Mouse (Mus musculus) left cerebral cortex, adult 18-20 months (tissue): ENCODE measurements around the gene Rsph3b. TPM values are rescaled to one million over a fixed set of nuclear protein-coding genes. Genes with fewer than 3 reads are reported as not detected.
"Not testable (repeated sequence)": the region's sequence is repeated elsewhere in the genome, so short reads cannot be mapped to it uniquely, and the experiment has no call there.

Source experiments
- DNase-seq, 2 experiments: peaks; one replicate each; pipeline ENCODE4 v3.0.0; 2021 to 2022; ENCODE audit warnings: low spot score in 2 of 2, mixed read lengths in 1 of 2
- total RNA-seq, 2 experiments: library from RNA; stranded (reverse); gene quantifications; 2 replicates each; pipeline ENCODE4 v1.2.3; 2021

Rsph3b gene
- total RNA-seq, 2 experiments from 2014 or later: 30.1 to 31.0 TPM

DNA sequence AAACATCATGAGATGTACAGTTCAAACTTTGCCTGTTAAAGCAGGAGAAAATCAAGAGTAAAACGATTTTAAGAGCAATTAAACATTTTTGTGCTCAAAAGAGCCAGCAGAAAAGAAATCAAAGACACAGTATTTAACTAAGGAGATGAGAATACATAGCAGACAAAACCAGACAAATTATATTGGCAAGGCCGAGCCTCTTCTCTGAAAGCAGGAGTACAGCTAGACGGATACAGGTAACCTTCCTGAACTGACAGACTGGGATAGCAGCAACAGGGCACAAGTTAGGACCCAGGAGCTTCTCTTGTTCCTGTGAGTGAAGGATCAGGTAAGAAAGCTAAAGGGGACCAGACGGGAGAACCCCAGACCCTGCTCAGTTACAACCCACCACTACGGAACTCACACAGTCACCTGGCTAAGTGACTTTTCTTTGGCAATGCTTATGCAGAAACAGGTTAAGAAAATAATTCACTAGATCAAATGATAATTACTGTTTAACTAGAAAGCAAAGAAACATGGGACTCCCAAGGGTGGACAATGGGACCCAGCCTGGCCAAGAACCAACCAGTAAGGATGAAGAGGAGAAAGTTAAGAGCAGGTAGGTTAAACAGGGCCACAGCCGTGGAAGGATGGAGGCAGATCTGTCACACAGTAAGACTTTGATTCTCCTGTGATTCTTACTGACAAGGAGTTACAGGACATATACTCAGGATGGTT is 11.2 kb upstream of the Rsph3b start:
- DNase-seq: not testable (repeated sequence)

DNA sequence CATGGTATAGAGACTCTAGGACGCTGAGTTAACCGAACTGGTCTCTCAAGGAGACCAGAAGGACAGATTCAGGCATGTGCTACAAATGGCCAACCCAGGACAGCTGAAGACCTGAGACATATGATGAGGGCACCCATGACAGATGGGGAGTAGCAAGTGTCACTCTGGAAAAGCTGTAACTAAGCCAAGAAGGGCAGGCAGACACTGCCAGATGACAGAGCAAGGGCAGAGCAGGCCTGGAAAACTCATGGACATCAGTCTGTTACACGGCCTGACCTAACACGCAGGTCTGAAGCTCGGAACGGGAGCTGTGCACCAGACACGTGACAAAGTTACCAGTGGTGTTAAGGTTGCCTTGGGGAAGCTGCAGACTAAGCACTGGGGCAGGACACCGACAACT is 10.4 kb upstream of the Rsph3b start:
- not testable (repeated sequence) for DNase-seq

DNA sequence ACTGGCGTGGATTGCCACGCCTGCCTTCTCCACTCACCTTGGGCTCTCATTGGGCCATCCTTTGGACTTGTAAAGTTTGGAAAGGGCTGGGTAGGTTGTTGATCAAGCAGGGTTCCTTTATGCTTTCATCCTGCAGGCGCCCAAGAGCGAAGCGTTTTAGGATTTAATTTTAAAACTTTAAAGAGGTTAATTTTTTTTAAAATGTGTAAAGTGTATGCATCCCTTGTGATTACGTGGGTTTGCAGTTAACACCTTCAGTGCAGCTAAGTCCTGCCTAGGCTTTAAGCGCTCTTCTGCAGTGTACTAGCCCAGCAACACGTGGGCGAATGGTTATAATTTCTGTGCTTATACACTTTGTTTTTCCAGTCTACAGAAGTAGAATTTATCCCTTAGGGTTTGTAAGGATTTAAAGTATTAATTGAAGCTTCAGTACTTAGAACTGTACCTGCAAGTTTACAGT is 317 bp upstream of the Rsph3b start:
- DNase-seq: not testable (repeated sequence)

DNA sequence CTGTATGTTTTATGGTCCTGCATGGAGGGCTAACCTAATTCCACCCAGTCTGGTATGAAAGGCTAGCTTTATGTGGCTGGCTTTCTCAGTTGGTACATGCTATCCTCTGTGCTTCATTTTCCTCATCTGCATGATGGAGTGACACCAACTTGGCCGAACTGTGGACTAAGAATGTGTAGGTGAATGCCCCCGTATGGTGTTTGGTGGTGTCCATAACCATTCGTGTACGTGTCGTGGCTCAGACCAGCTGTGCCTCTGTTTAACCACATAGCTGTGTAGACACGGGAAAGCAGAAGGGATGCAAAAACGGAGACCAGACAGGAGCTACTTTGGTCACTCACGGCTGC is 872 bp downstream of the Rsph3b start:
- DNase-seq: not testable (repeated sequence)

DNA sequence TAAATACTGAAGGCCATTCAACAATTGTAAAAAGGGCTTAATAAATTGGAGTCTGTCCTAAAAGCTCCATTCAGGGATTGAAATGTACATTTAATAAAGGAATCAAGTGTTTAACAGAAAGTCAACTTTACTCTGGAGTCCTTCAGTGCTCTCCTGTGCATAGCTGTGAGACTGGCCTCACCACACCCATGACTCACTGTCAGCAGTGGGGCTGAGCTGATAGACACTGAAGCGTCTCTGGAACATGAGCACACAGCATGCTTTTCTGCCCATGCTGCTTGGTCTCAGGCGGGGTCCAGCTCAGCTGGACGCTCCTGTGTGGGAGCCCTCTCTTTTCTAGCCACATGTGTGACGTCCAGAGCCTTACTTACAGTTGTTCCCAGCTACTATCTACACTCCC is 5.9 kb downstream of the Rsph3b start:
- DNase-seq: not testable (repeated sequence)

DNA sequence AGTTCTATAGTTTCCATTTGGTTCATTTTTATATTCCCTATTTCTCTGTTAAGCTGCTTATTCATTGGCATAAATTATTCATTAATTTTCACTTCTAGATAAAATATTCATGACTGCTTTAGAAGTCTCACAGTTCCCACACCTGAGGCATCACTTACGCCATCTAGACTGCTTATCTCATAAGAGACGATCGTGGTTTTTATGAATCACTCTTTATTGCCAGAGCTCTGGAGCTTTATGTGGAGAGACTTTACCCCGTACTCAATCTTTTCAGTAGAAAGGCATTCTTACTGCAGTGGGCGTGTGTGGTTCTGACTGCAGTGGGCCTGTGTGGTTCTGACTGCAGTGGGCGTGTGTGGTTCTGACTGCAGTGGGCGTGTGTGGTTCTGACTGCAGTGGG is 16.9 kb downstream of the Rsph3b start:
- DNase-seq: not testable (repeated sequence)

DNA sequence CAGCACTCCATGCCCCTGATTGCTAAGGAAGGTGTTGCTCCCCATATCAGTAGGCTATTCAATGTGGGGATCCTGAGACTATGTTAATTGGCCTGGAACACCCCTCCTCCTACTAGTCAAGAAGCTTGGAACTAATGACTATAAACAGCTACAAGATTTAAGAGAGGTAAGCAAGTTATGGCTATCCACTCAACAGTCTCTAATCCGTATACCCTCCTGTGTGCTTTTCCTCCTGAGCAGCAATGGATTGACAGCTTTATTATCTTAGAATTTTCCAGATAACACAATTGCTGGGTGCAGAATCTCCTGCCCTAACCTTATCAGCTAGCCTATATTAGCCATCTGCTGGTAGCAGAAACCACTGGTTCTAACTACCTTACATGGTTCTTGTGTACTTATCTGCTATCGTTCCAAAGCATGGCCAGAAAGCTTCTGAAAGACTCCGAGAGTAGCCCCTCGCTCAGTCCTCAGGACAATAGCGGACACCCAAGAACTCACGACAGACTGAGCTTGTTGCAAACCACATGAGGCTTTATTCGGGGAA is 28.1 kb downstream of the Rsph3b start:
- not testable (repeated sequence) for DNase-seq

DNA sequence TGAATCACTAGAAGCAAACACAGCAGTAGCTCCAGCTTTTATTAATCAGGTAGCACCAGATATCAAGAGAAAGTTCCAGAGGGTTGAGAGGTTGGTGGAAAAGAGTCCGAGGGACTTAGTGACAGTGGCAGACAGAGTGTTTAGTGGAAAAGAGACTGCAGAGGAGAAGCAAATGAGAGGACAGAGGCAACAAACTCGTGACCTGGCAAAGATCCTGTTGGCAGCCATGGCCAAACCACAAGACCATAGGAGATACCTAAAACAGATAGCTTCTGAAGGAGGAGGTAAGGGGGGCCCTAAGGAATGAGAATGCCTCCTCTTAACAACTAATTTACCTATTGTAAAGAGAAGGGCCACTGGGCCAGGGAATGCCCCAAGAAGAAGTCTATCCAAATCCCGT is 29.1 kb downstream of the Rsph3b start:
- not testable (repeated sequence) for DNase-seq

DNA sequence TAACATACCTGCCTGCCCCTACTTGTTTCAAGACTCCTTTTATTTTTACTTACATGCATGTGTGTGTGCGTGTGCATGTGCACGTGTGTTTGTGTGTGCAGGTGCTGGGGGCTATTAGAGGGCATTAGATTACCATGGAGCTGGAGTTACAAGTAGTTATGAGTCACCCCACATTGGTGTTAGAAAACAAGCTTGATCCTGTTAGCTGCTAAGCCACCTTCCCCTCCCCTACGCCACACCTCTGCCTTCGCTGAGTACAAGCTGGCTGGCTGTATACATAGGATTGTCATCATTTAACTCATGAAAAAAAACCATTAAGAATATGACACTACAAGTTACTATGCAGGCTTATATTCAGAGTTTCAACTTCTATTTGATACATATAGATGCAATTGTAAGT is 33.2 kb downstream of the Rsph3b start:
- not testable (repeated sequence) for DNase-seq

DNA sequence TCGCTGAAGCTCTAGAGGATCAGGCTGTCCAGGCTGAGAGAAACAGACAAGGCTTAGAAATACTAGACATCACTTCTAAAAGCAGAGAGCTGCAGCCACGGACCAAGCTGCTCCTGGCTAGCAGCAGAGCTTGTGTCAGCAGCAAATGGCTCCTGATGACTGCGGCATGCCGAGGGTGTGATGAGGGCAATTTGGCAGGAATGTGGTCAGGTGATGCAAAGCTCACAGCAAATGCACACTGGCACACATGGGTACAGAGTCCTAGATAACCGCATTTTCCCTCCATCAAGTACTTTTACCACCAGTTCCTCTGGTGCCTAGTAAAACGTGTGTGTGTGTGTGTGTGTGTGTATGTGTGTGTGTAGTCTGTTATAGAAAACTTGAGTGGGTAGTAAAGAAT is 34.4 kb downstream of the Rsph3b start:
- DNase-seq: not testable (repeated sequence)

DNA sequence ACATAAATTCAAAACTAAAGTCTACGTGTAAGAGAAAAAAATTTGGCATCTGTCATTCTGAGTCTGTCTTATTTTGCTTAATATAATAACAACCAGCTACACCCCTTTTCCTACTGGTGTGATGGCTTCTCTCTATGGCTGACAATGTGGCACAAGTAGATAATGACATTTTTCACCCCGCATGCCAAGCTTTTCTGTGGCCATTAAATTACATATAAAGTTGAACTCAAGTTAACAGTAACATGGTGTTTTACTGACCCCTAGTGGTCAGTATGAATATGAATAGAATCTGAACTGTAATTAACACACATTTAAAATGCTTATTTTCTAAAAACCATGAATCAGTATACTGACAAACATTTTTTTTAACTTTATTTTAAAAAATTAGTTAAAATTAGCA is 48.1 kb downstream of the Rsph3b start:
- DNase-seq: not testable (repeated sequence)

DNA sequence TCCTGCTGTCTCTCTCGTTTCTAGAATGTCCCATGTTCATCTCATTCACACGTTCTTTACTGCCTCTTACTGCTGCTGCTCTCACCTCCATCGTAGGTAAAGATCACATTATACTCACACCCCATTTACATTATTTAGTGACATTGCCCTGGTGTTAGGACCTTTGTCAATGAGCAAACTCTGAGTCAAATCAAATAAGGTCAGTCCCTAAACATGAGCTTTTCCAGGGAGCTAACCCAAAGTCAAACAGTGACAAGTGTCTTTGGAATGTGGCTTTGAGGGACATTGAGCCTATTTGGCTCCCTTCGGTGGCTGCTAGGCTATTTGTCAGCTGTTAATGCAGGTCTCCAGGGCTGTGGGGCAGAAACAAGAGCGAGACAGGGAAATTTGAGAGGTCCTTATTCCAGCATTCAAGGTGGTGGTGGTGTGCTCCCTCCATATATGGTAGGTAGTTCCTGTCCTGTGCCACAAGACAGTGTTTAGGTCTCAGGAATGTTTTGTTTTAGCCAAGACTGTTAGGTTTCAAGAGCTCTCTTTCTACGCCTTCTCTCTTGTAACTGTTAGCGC is 50.4 kb downstream of the Rsph3b start:
- DNase-seq: not testable (repeated sequence)

DNA sequence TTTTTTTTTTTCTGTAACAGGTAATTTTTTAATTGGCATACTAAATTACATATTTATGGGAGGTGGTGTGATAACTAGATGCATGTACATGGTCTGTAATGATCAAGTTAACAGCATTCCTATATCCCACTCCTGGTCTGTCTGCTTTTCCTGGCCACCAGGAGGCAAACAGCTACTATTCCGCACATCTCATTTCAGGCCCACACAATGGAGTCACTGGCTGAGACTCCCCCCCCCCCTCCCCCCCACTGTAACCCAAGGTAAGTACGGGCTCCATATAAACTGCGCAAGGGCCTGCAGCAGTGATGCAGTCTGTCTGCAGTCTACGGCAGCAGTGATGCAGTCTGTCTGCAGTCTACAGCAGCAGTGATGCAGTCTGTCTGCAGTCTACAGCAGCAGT is 51.7 kb downstream of the Rsph3b start:
- no peak for DNase-seq

DNA sequence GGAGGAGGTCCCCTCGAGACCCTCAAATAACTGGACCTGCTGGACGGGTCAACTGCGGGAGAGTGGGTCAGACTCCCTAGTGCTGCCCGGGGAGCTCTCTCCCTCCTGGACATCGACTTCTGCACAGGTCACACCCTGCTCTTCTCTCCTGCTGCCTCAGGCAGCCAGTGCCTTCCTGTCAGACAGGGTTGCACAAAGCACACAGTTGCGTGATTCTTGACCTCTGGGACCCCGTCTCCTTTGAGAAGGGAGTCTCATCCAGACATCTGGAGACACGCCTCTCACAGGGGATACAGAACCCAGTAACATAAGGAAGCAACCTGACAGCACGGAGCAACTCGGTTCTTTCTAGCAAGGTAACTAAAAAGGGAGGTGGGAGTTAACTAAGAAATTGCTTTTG is 55.1 kb downstream of the Rsph3b start:
- no peak for DNase-seq

DNA sequence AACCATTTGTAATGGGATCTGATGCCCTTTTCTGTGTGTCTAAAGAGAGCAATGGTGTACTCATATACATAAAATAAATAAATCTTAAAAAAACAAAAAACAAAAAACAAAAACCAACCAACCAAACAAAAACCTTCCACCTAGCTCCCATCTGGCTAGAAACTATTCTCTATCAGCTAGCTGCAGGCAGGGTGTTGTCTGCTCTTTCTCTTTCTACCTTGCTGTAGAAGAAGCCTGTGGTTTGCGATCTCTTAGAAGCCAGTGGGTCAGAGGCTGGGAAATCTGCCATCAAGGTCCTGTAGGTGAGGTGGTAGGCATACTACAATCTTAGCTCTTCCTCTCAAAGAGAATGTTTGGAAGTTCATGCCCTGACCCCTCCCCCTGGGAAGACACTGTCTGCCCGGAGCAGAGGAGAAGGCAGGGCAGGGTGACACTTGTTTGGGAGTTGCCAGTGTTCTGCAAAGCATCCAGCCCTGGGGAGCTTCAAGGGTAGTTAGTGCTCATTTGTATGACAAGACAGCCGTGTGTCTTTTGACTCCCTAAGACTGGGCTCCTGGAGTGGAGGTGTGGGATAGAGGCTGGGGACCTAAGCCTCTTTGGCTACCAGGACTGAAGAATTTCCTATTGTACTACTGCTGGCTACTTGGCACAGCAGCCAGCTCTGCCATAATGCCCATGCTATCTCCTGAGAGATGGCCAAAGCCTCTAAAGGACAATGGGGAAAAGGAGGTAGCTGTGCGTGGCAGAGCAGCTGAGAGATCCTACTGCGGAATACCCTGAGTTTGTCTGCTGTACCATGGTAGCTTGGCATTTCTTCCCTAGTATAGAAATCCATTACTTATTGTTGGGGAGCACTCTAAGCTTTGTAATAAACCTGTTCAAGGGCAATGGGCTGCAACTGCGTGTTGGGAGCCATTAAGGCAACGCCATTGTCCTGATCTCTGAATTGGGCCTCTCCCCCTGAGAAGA is 56.2 kb downstream of the Rsph3b start:
- no peak for DNase-seq

DNA sequence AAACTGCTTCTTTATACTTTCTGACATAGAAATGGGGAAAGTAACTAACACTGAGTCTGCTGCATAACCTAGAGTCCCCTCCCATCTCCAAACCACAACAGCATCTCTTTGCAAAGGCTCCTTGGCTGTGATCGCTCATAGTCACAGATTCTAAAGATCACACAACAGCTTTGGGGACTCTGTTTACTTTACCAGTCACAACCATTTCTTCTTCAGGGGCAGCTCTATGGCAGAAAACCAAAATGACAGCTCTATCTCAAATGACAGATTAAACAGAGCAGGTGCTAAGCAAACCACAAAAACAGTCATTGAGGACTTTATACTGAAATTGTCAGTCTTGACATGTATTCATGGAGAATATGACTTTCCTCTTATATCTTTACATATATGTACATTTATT is 62.0 kb downstream of the Rsph3b start:
- no peak for DNase-seq

DNA sequence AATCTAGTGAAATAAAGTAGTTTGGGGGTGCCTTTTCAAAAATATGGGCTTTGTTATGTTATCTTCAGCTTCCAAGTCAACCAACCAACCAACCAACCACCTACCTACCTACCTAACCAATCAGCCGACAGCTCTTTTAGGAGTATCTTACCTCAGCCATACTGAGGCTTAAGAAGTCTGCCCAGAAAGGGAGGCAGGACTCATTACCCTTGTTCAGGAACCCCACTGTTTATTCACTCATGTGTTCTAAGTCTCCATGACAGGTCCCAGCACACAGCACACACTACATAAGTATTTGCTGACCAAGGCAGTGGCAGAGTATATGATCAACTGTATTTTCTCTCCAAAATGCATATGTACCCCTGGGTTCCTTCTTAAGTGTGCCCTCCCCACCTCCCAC is 64.0 kb downstream of the Rsph3b start:
- DNase-seq: no peak

DNA sequence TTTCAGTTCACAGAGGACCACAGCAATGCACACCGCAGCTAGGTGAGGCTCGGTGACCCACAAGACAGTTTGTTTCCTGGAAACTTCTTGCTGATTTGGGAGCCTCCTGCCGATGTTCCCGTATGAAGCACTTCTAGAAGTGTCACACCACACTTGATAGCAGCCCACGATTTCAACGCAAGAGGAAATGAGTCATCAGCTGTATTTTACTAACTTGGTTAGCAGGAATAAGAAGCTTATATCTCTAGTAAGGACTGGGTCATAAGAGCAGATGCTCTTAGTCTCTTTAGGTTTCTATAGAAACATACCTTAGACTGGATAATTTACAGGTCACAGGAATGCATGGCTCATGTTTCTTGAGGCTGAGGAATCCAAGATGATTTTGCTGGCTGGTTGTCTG is 67.2 kb downstream of the Rsph3b start:
- DNase-seq: no peak

DNA sequence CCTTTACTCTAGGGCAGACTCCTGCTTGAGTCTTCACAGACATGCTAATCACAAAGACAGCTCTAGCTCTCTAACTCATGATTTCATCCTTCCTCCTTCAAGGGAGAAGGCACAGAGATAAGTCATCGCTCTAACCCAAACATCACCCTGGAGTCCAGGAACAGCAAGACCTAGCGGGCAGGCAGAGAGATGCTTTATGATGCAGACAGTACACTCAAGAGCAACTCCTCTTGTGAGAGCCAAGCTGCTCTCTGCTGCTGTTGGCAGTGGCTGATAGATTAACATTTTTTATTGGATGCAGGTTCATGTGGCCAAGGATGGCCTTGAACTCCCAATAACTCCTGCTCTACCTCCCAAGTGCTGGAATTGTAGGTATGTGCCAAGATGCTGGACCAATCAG is 77.1 kb downstream of the Rsph3b start:
- DNase-seq: no peak

DNA sequence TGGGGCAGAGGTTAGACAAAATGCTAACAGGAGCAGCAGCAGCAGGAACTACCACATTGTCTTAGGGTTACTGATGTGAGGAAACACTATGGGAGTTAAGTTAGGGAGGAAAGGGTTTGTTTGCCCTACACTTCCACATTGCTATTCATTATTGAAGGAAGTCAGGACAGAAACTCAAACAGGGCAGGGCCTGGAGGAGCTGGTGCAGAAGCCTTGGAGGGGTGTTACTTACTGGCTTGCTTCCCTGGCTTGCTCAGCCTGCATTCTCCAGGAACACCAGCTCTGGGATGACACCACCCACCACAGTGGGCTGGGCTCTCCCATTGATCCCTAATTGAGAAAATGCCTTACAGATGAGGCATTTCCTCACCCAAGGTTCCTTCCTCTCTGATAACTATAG is 79.7 kb downstream of the Rsph3b start:
- no peak for DNase-seq

DNA sequence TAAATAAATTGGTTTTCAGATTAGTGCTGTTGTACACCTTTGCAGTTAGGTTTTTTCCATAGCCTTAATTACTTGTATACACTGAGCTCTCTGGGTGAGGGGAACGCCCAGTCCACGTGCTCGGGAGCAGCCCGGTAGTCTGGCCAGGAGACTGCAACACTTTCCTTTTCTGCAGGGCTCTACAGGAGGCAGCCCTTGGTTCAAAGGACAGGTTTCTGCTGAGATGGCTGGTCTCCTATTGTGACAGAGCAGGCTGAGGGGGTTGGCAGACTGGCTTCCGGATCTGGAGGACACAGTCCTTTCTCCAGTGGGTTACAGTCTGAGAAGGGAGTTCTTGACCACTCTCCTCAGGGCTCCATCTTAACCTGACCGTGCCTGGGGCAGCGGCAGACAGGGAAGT is 80.7 kb downstream of the Rsph3b start:
- no peak for DNase-seq

DNA sequence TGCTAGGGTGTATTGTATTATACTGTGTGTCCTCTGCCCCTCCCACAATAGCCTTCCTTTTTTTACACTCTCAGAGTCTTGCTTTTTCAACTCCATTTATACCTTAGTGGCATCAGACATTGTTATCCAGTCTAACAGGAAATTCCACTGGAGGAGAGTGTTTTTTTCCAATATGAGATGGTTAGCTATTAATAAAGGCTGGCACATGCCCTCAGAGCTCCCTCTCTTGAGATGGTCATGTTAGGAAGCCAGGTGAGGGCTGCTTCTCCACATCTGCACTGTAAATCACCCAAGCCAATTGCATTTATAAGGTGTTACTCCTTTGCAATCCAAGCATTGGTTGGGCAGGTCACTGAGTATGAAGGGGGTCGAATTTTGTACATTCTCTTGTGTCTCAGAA is 81.9 kb downstream of the Rsph3b start:
- DNase-seq: no peak
